Mouse (Mus musculus): ENCODE results near the gene Kcnt1. TPM values are rescaled to one million over a fixed set of nuclear protein-coding genes. Genes with fewer than 3 reads are reported as not detected.
A peak's percentile ranks its signal among the peaks of the same experiment; 100 is the strongest.

Kcnt1 gene
- polyA plus RNA-seq, 1 experiment from 2014 or later, result 1.0 TPM

DNA sequence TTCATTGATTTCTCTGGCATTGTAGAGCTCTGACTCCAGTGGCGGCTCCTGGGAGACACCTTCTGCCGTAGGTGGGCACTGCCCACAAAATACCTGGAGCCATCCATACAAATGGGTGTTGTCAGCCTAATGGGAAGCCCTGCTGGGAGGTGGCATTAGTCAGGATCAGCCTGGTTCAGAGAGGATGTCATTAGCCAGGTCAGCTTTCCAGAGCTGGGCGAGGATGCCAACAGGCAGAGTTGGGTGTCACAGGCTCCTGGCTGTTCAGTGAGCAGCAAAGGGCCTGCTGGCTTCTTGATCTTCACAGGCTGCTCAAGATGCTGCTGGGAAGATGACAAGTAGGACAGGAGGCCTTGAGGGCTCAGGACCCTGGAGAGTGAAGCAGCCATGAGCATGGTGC lies 21.2 kb downstream of the Kcnt1 start:
- H3K4me3 ChIP-seq, result no peak overlapping the region

GRCm38 (mm10) chr2:25887226-25887625 lies 23.7 kb downstream of the Kcnt1 start:
- Histone ChIP-seq H3K27ac (no peak overlapping the region), H3K36me3 (no peaks in the 10 kb centered on the region), H3K27me3 (ENCODE audit: insufficient read depth, poor library complexity, severe bottlenecking) (no peaks in the 10 kb centered on the region), H3K4me1 (replicated peaks) (no peaks in the 10 kb centered on the region), H3K9me3 (no peaks in the 10 kb centered on the region), H3K4me3 (no peak overlapping the region)
- 73% methylated on average over 8 of the region's 8 CpGs for WGBS
- DNase-seq (ENCODE audit: low spot score), result no peak

More for the DNA sequence above, 21.2 kb downstream of the Kcnt1 start:
- Histone ChIP-seq H3K36me3 (no peaks in the 10 kb centered on the region), H3K9me3 (no peaks in the 10 kb centered on the region), H3K27ac (no peak overlapping the region), H3K4me1 (replicated peaks) (no peaks in the 10 kb centered on the region), H3K27me3 (ENCODE audit: insufficient read depth, poor library complexity, severe bottlenecking) (peaks cover 2% of the 10 kb centered on the region; the same call in 1 of the 2 replicates)
- WGBS, result 93% methylated on average over 3 of the region's 3 CpGs
- no peak for DNase-seq (ENCODE audit: low spot score)

DNA sequence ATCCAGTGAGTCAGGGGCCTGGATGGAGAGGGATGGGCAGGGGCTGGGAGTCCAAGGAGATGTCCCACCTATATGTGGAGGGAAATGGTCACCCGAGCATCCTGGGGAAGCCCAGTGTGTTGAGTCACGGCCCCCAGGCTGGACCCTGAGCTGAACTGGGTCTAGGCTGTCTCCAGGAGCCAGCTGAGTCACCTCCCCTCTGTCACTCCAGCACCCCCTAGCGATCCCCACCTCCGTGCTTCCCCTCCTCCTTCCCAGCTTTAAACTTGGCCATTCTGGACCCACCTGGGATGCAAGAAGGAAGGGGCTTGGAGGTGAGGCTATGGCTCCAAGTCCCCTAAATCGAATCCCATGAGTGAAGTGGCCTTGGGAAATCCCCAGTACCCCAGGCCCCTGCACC lies 24.6 kb downstream of the Kcnt1 start:
- Histone ChIP-seq H3K4me1 (replicated peaks) (no peaks in the 10 kb centered on the region), H3K9me3 (no peaks in the 10 kb centered on the region), H3K36me3 (no peaks in the 10 kb centered on the region), H3K4me3 (no peak overlapping the region), H3K27ac (no peak overlapping the region), H3K27me3 (ENCODE audit: insufficient read depth, poor library complexity, severe bottlenecking) (no peaks in the 10 kb centered on the region)
- WGBS, result 61% methylated on average over 5 of the region's 5 CpGs
- no peak for DNase-seq (ENCODE audit: low spot score)

GRCm38 (mm10) chr2:25892440-25892839 lies 28.9 kb downstream of the Kcnt1 start:
- H3K4me3 ChIP-seq, result no peak overlapping the region
- H3K4me1 ChIP-seq (replicated peaks), result peaks cover 5% of the 10 kb centered on the region
- H3K9me3 ChIP-seq, result no peaks in the 10 kb centered on the region
- H3K36me3 ChIP-seq, result no peaks in the 10 kb centered on the region
- H3K27me3 ChIP-seq (ENCODE audit: insufficient read depth, poor library complexity, severe bottlenecking), result no peaks in the 10 kb centered on the region
- 80% methylated on average over 7 of the region's 7 CpGs for WGBS
- H3K27ac ChIP-seq, result no peak overlapping the region
- no peak for DNase-seq (ENCODE audit: low spot score)

GRCm38 (mm10) chr2:25898970-25899369 lies 35.4 kb downstream of the Kcnt1 start:
- H3K27ac ChIP-seq, result no peak overlapping the region
- no peak for DNase-seq (ENCODE audit: low spot score)
- H3K36me3 ChIP-seq, result no peaks in the 10 kb centered on the region
- H3K4me3 ChIP-seq, result no peak overlapping the region
- no peaks in the 10 kb centered on the region for H3K9me3 ChIP-seq
- 85% methylated on average over 9 of the region's 9 CpGs for WGBS
- H3K4me1 ChIP-seq (replicated peaks), result peaks cover 2% of the 10 kb centered on the region
- H3K27me3 ChIP-seq (ENCODE audit: insufficient read depth, poor library complexity, severe bottlenecking), result no peaks in the 10 kb centered on the region

DNA sequence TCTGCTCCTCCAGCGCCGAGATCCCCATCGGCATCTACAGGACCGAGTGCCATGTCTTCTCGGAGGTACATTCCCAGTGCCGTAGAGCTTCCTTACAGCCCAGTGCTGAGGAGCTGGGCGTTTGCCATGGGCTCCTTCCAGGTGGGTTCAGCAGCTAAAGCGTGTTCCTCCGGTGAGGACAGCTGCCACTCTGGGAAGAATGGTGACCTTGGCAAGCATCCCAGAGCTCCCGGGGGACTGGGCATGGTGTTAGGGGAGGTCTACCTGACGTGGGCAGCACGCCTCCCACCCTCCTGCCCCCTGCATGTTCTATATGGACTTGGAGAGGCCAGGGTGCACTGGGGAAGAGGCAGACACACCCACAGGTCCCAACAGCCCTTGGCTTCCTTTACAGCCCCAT lies 46.3 kb downstream of the Kcnt1 start:
- no peaks in the 10 kb centered on the region for H3K27me3 ChIP-seq (ENCODE audit: insufficient read depth, poor library complexity, severe bottlenecking)
- H3K4me3 ChIP-seq, result no peak overlapping the region
- 83% methylated on average over 12 of the region's 12 CpGs for WGBS
- DNase-seq (ENCODE audit: low spot score), result no peak
- H3K9me3 ChIP-seq, result no peaks in the 10 kb centered on the region
- no peak overlapping the region for H3K27ac ChIP-seq
- no peaks in the 10 kb centered on the region for H3K36me3 ChIP-seq
- no peaks in the 10 kb centered on the region for H3K4me1 ChIP-seq (replicated peaks)

GRCm38 (mm10) chr2:25913247-25913646 lies 49.7 kb downstream of the Kcnt1 start:
- Histone ChIP-seq H3K4me1 (replicated peaks) (no peaks in the 10 kb centered on the region), H3K27ac (no peak overlapping the region), H3K36me3 (no peaks in the 10 kb centered on the region), H3K9me3 (no peaks in the 10 kb centered on the region), H3K27me3 (ENCODE audit: insufficient read depth, poor library complexity, severe bottlenecking) (no peaks in the 10 kb centered on the region), H3K4me3 (no peak overlapping the region)
- WGBS, result 47% methylated on average over 2 of the region's 2 CpGs
- DNase-seq (ENCODE audit: low spot score), result peak; percentile 4

DNA sequence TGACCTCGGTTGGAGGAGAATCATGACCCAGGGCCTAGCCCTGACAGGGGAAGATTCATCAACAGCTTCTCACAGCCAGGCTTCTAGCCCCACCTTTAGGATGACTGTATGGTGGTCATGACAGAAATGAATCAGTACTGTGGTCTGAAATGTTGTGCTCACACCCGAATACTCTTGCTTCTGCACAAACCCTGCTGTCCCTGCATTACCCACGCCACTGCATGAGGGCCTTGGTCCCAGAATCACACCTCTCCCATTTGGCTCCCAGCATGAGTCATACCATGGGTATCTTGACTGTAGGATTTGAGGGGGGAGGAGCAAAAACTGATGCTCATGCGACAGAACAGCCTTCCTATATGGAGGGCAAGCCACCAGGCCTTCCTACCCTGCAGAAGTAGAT lies 50.7 kb downstream of the Kcnt1 start:
- Histone ChIP-seq H3K27ac (no peak overlapping the region), H3K27me3 (ENCODE audit: insufficient read depth, poor library complexity, severe bottlenecking) (no peaks in the 10 kb centered on the region), H3K4me1 (replicated peaks) (no peaks in the 10 kb centered on the region), H3K36me3 (no peaks in the 10 kb centered on the region), H3K9me3 (no peaks in the 10 kb centered on the region), H3K4me3 (no peak overlapping the region)
- 80% methylated on average over 4 of the region's 4 CpGs for WGBS
- DNase-seq (ENCODE audit: low spot score), result no peak

- Histone ChIP-seq H3K4me1 (replicated peaks) (no peaks in the 10 kb centered on the region), H3K27me3 (ENCODE audit: insufficient read depth, poor library complexity, severe bottlenecking) (no peaks in the 10 kb centered on the region), H3K36me3 (no peaks in the 10 kb centered on the region), H3K4me3 (no peak overlapping the region), H3K9me3 (no peaks in the 10 kb centered on the region), H3K27ac (no peak overlapping the region)
- DNase-seq (ENCODE audit: low spot score), result no peak
- 86% methylated on average over 5 of the region's 5 CpGs for WGBS
Observed at GRCm38 (mm10) chr2:25914821-25915220, 51.3 kb downstream of the Kcnt1 start.

GRCm38 (mm10) chr2:25918408-25918807 lies 54.9 kb downstream of the Kcnt1 start:
- H3K9me3 ChIP-seq, result no peaks in the 10 kb centered on the region
- H3K27me3 ChIP-seq (ENCODE audit: insufficient read depth, poor library complexity, severe bottlenecking), result no peaks in the 10 kb centered on the region
- DNase-seq (ENCODE audit: low spot score), result no peak
- no peak overlapping the region for H3K27ac ChIP-seq
- H3K4me1 ChIP-seq (replicated peaks), result no peaks in the 10 kb centered on the region
- peaks cover 16% of the 10 kb centered on the region; the same call in 1 of the 2 replicates for H3K36me3 ChIP-seq
- no peak overlapping the region for H3K4me3 ChIP-seq
- 86% methylated on average over 2 of the region's 2 CpGs for WGBS

DNA sequence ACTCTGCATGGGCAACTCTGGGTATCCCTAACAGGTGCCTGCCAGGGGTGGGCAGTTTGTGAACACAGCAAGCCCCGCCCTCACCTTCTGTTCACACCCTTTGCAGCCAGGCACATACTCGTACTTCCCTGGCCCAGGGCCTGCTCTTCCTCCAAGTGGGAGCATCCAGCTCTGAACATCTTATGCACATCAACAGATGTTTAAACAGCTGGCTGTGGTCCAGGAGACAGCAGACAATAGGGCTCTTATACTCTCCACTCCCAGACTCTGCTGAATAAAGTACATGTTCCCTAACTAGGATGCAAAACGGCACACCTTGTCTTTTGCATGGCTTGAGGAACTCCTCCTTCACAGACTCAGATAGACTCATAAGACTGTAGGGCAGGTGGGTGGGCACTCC lies 56.4 kb downstream of the Kcnt1 start:
- H3K4me3 ChIP-seq, result no peak overlapping the region
- DNase-seq (ENCODE audit: low spot score), result no peak
- WGBS, result 68% methylated on average over 3 of the region's 3 CpGs
- H3K27ac ChIP-seq, result no peak overlapping the region
- H3K4me1 ChIP-seq (replicated peaks), result no peaks in the 10 kb centered on the region
- H3K36me3 ChIP-seq, result peaks cover 31% of the 10 kb centered on the region
- H3K27me3 ChIP-seq (ENCODE audit: insufficient read depth, poor library complexity, severe bottlenecking), result no peaks in the 10 kb centered on the region
- no peaks in the 10 kb centered on the region for H3K9me3 ChIP-seq

GRCm38 (mm10) chr2:25923799-25924198 lies 60.3 kb downstream of the Kcnt1 start:
- Histone ChIP-seq H3K9me3 (no peaks in the 10 kb centered on the region), H3K4me1 (replicated peaks) (no peaks in the 10 kb centered on the region), H3K27me3 (ENCODE audit: insufficient read depth, poor library complexity, severe bottlenecking) (no peaks in the 10 kb centered on the region), H3K27ac (no peak overlapping the region), H3K4me3 (no peak overlapping the region), H3K36me3 (peaks cover 70% of the 10 kb centered on the region)
- no peak for DNase-seq (ENCODE audit: low spot score)
- 82% methylated on average over 2 of the region's 2 CpGs for WGBS

GRCm38 (mm10) chr2:25924934-25925333 lies 61.4 kb downstream of the Kcnt1 start:
- 94% methylated on average over 4 of the region's 4 CpGs for WGBS
- H3K36me3 ChIP-seq, result peaks cover 81% of the 10 kb centered on the region
- H3K4me1 ChIP-seq (replicated peaks), result no peaks in the 10 kb centered on the region
- DNase-seq (ENCODE audit: low spot score), result no peak
- H3K9me3 ChIP-seq, result no peaks in the 10 kb centered on the region
- no peak overlapping the region for H3K4me3 ChIP-seq
- no peak overlapping the region for H3K27ac ChIP-seq
- no peaks in the 10 kb centered on the region for H3K27me3 ChIP-seq (ENCODE audit: insufficient read depth, poor library complexity, severe bottlenecking)

DNA sequence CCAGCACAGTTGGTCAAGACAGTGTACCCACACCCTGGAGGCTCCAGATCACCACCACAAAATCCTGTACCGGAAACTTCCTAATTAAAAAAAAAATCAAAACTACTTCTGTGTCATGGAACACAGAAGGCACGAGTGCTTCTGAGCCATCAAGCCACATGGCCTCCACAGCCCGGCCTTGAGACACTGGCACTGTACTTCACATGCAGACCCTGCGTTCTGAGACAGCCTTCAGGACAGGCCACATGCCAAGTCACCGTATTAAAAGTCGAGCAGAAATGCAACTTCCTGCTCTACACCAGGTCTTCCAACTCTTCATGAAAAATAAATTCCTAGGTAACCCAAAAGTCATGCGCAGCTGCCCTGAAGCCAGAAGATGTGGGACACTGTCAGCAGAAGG lies 64.3 kb downstream of the Kcnt1 start:
- H3K36me3 ChIP-seq, result peaks cover 96% of the 10 kb centered on the region
- 96% methylated on average over 7 of the region's 7 CpGs for WGBS
- H3K4me3 ChIP-seq, result no peak overlapping the region
- H3K27me3 ChIP-seq (ENCODE audit: insufficient read depth, poor library complexity, severe bottlenecking), result no peaks in the 10 kb centered on the region
- no peaks in the 10 kb centered on the region for H3K9me3 ChIP-seq
- H3K4me1 ChIP-seq (replicated peaks), result no peaks in the 10 kb centered on the region
- DNase-seq (ENCODE audit: low spot score), result no peak
- H3K27ac ChIP-seq, result no peak overlapping the region
